Mouse (Mus musculus): Measurements from ENCODE around the gene Padi6.

Gene Padi6

DNA sequence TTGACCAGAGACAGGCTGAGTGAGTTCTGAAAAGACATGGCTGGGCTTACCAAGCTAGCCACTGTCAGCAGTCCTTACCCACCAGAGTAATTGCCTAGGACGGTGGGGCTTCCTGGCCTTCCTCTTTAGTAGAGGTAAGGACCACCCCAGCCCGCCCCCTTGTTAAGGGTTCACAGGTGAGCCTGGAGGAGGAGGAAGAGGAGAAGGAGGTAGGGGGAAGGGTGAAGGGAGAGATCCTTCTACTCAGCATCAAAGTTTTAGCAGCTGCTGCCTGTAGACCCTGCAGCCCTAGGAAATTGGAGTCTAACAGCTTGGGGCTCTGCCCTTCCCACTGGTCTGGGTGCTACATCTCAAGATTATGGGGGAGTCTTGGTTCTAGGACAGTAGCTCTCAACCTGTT, at the start of gene Padi6:
Padi6 (minus strand) TSS at position 101 of the 400 bp plus-strand sequence.
- DNase-seq (ENCODE audit: low read depth in 2 of 2, low spot score in 2 of 2): no peak

GRCm38 (mm10) chr4:140791071-140791470, 48.6 kb upstream of the Padi6 start:
- no peak for DNase-seq (ENCODE audit: low read depth in 2 of 2, low spot score in 2 of 2)

- no peak for DNase-seq (ENCODE audit: low read depth in 2 of 2, low spot score in 2 of 2)
Measured at GRCm38 (mm10) chr4:140789983-140790382, 47.5 kb upstream of the Padi6 start.

DNA sequence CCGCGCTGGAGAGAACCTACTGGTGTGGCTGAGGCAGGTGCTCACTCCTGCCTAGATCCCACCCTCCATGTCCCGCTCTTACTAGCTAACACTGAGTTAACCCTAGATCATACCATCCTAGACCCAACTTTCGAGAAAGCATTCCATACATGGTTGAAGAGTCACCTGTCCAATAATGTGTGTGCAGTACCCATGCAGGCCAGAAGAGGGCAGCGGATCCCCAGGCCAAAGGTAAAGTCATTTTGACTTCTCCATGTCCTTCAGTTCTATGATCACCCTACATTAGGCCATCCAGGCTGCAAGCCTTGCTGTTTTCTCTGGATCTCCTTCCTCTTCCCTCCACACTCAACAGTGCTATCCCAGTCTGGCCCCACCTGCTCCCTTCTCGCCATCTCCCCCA, 46.5 kb upstream of the Padi6 start:
- DNase-seq (ENCODE audit: low read depth in 2 of 2, low spot score in 2 of 2): peak; percentile 74 to 80

DNA sequence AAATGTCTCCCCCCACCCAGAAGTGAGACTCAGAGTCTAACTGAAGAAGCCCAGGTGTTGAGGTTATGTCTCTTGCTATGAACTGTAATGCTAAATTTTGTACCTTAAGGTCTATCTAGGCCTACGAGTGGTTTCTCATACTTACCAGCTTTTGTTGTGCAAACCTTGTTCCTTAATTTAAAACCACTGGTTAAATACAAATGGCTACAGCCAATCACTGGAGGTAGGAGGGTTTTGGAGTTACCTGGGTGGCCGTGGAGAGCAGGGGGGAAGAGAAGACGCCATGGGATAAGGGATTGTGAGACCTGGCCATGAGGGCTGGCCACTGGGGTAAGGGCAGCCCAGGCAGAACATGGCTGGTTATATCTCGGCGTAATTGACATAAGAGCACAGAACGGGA, 45.8 kb upstream of the Padi6 start:
- no peak for DNase-seq (ENCODE audit: low read depth in 2 of 2, low spot score in 2 of 2)

DNA sequence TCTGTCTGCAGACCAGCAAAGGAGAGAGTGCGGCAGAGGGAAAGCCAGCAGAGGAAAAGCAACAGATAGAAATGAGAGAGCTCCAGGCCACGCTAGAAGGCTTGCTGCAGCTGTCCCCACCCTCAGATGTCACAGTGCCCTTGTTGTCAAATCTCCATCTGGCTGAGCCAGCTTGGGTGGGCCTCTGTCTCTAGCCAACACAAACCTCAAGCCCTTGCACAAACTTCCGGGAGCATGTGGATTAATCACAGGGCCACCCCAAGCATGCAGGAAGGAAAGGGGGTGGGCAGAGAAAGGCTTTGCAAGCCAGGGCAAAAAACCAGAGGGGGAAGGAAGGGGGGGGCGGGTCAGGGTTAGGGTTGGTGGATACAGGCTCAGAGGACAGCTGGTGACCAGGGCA, 45.0 kb upstream of the Padi6 start:
- DNase-seq (ENCODE audit: low read depth in 2 of 2, low spot score in 2 of 2): no peak

DNA sequence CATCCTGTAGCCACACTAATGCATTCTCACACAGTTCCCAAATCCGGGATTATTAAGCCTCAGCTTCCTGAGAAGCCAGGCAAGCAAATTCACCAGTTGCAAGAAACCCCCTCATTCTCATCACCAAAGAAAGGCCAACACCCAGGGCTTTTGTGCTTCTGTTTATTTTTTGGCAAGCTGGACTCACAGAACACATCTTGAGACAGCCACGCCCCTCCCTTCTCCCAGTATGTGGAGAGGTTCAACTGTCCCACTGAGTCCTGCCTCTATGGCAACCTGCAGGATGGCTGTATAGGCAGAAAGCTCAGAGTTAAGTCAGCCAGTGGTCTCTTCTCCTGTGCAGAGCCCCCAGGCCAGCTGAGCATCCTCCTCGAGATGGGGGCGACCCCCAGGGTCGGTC, 42.8 kb upstream of the Padi6 start:
- DNase-seq (ENCODE audit: low read depth in 2 of 2, low spot score in 2 of 2): no peak

- no peak for DNase-seq (ENCODE audit: low read depth in 2 of 2, low spot score in 2 of 2)
Measured at GRCm38 (mm10) chr4:140784292-140784945, 42.0 kb upstream of the Padi6 start.

GRCm38 (mm10) chr4:140782821-140783220, 40.4 kb upstream of the Padi6 start:
- DNase-seq (ENCODE audit: low read depth in 2 of 2, low spot score in 2 of 2): no peak

DNA sequence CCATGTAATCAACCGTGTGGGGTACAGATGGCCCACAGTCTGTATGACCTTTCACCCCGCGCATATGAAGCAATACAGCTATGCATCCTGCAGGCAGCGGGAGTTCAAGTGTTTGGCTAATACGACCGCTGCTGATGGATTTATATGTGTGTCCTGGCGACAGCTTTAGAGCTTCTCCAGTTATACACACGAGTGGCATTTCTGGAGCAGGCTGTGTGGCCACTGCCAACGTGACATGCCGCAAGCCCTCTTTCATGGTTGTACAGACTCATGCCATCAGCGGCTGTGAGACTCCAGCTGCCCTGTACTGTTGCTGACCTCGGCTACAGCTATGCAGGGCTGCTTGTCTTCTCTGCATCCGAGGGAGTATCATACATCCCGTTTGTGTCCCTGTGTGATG, 38.1 kb upstream of the Padi6 start:
- DNase-seq (ENCODE audit: low read depth in 2 of 2, low spot score in 2 of 2): no peak

DNA sequence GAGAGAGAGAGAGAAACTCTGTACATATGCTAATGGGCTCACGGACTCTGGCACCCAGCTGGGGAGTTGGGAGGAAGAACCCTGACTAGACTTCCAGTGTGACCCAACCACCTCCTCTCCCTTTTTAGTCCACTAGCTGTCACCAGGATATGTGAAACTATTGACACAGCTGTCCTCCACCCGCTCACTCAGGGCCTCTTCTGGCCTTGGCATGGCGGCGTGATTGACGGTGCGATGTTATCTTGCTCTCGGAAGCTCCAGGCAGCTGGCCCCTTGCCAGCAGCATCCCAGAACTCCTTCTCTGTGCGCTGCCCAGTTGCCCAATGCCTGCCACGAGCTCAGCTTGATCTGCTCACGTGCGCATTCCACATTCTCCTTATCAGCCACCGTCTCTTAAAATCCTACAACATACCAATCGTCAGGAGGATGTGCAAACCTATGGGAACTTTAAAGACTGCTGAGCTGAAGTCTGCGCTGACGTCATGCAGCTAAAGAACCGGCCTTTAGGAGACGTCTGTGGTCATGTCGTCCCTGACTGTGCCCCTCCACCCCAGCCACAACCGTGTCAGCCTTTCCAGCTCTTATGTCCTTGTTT, 37.5 kb upstream of the Padi6 start:
- no peak for DNase-seq (ENCODE audit: low read depth in 2 of 2, low spot score in 2 of 2)

- no peak for DNase-seq (ENCODE audit: low read depth in 2 of 2, low spot score in 2 of 2)
Measured at GRCm38 (mm10) chr4:140776623-140777022, 34.2 kb upstream of the Padi6 start.

DNA sequence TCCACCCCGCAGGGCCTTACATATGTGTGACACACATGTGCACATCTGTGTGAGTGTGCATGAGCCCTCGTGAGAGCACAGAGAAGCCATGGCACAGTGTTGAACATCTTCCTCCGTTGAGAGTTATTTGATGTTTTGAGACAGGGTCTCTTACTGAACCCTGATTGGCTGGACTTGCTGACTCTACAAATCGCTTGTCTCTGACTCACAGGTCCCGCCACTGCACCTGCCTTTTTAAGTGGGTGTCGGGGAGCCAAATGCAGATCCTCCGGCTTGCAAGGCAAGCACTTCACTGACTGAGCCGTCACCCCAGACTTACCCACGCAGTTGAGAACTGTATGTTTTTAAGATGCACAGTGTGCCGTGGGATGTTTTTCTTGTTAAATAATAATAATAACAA, 33.4 kb upstream of the Padi6 start:
- no peak for DNase-seq (ENCODE audit: low read depth in 2 of 2, low spot score in 2 of 2)

- DNase-seq (ENCODE audit: low read depth in 2 of 2, low spot score in 2 of 2): no peak
Measured at GRCm38 (mm10) chr4:140774893-140775292, 32.5 kb upstream of the Padi6 start.

GRCm38 (mm10) chr4:140774025-140774800, 31.8 kb upstream of the Padi6 start, which contains the start of gene Padi4:
Gene Padi4, minus strand, starts transcription at chr4:140774236.
- DNase-seq (ENCODE audit: low read depth in 2 of 2, low spot score in 2 of 2): no peak

DNA sequence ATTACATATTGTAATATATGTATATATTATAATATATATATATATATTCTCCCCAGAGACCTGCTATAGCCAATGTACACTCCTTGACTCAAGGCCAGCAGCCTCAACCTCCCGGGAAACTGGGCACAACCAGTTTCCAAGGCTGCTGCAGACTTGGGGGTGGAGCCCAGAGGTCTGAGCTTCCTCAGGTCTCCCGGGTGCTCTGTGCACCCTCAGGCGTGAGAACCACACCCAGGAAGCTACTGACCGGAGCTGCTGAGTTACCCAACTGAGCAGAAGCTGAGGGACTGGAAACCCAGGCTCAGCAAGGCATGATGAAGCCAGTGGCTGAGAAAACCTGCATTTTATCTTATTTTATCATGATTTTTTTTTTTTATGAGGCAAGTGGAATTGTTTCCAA, 28.6 kb upstream of the Padi6 start:
- DNase-seq (ENCODE audit: low read depth in 2 of 2, low spot score in 2 of 2): no peak

DNA sequence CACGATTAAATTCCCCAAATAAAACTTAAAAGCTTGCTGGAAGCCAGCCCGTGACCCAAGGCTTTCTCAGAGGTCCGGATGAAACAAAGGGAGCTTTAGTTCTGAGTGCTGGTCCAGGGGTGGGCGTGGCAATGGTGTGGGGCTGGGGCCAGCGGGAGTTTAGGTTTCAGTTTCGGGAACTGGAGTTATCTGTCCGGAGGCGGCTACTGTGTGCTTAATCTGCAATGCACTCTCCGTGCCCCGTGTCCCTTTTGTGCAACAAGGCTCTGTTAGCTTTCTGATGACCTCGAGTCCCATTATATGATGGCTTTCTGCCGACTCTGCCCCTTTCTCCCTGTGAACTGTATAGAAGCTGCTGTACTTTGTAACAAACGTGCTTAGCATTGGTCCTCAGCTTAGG, 28.0 kb upstream of the Padi6 start:
- no peak for DNase-seq (ENCODE audit: low read depth in 2 of 2, low spot score in 2 of 2)

GRCm38 (mm10) chr4:140768973-140769372, 26.5 kb upstream of the Padi6 start:
- DNase-seq (ENCODE audit: low read depth in 2 of 2, low spot score in 2 of 2): no peak

DNA sequence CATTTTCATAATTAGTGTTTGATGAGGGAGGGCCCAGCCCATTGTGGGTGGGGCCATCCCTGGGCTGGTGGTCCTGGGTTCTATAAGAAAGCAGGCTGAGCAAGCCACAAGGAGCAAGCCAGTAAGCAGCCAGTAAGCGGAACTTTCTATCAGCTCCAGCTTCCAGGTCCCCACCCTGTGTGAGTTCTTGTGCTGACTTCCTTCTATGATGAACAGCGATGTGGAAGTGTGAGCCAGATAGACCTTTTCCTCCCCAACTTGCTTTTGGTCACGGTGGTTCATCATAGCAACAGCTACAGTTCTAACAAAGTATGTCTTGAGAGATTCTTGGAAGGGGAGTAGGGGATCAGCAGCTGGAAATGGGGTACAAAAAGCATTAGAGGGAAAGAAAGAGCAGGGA, 23.5 kb upstream of the Padi6 start:
- no peak for DNase-seq (ENCODE audit: low read depth in 2 of 2, low spot score in 2 of 2)

GRCm38 (mm10) chr4:140763158-140763557, 20.7 kb upstream of the Padi6 start:
- DNase-seq (ENCODE audit: low read depth in 2 of 2, low spot score in 2 of 2): peak; percentile 58 to 67

DNA sequence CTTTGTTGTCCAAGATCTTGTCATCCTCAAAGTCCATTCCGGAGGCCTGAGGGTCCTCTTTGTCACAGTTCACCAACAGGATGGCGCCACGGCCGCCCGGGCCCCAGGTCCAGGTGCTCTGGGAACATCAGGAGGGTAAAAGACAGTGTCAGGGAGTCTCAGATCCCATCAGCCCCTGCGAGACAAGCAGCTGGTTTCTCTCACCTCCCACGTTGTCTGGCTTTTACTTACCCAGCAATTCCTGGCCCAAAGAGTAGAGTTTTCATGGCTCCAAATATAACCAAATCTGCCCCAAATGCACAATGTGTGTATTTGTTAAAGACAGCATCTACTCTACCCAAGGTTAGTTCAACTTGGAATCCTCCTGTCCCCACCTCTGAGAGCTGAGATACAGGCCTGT, 19.2 kb upstream of the Padi6 start:
- no peak for DNase-seq (ENCODE audit: low read depth in 2 of 2, low spot score in 2 of 2)

- DNase-seq (ENCODE audit: low read depth in 2 of 2, low spot score in 2 of 2): no peak
Measured at GRCm38 (mm10) chr4:140755811-140756210, 13.4 kb upstream of the Padi6 start.

All from CD8-positive naive resting alpha-beta T cell, adult 2 months (primary cell).